Mouse (Mus musculus): Measurements from ENCODE around the gene Plcg2.

DNA sequence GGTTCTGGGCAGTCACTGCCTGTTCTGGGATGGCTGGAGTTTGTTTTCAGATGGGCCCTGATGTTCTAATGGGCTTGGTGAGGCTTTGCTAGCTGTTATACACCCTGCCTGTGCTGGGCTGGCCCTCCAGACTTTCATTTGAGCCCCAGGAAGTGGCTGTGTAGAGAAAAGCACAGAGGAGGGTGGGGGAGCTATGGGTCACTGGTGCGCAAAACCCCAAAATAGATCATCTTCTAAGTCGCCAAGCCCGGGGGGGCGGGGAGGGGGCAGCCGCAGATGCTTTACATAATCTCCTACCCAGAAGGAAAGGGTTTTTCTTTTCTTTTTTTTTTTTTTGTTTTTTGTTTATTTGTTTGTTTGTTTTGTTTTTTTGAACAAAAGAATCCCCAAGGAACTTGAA, 29.9 kb downstream of the Plcg2 start:
- TF ChIP-seq CTCF (IDR thresholded peaks at IDR 0.05; ENCODE audit: borderline replicate concordance, insufficient read depth, low read length) (no peak), POLR2A (IDR thresholded peaks at IDR 0.05; ENCODE audit: low read depth, low read length) (no peak)
